Mouse (Mus musculus): Measurements from ENCODE around the gene Mrps18b. TPM values are rescaled to one million over a fixed set of nuclear protein-coding genes. Genes with fewer than 3 reads are reported as not detected.

Gene Mrps18b
- polyA plus RNA-seq (2012; fragmentation: generic; extraction: Trizol): 100 to 1,000 TPM in 1 of 2 experiments, 10 to 100 TPM in 1; 55.9 to 163 TPM

GRCm38 (mm10) chr17:35916297-35917142 is at the start of gene Mrps18b, which contains the start of gene Ppp1r10:
Gene Mrps18b, minus strand, starts transcription at chr17:35916389.
Gene Ppp1r10, plus strand, starts transcription at chr17:35916434.

GRCm38 (mm10) chr17:35909919-35910369 is 6.2 kb downstream of the Mrps18b start, which contains the start of gene Atat1:
Gene Atat1, minus strand, starts transcription at chr17:35910075.

GRCm38 (mm10) chr17:35896781-35897643 is 19.2 kb downstream of the Mrps18b start, which contains the start of gene 2310061I04Rik:
Gene 2310061I04Rik, minus strand, starts transcription at chr17:35897431.

GRCm38 (mm10) chr17:35879245-35880057 is 36.7 kb downstream of the Mrps18b start, which contains the start of gene Dhx16:
Gene Dhx16, plus strand, starts transcription at chr17:35879819.

GRCm38 (mm10) chr17:35865481-35866280 is 50.5 kb downstream of the Mrps18b start, which contains the start of gene Ppp1r18:
Gene Ppp1r18, plus strand, starts transcription at chr17:35865593.

GRCm38 (mm10) chr17:35861198-35861857 is 54.9 kb downstream of the Mrps18b start, which contains the start of gene Nrm:
Gene Nrm, plus strand, starts transcription at chr17:35861318.

Other genes with a start within 250 kb of the Mrps18b start
- 10 to 100 TPM; 10.3 to 17.1 TPM for gene Vars2, start 248.8 kb downstream of the Mrps18b start, polyA plus RNA-seq (2012; fragmentation: generic; extraction: Trizol)
- 10 to 100 TPM; 37.3 to 43.3 TPM for gene Gtf2h4, start 242.7 kb downstream of the Mrps18b start, polyA plus RNA-seq (2012; fragmentation: generic; extraction: Trizol)
- gene Ddr1, start 211.8 kb downstream of the Mrps18b start, polyA plus RNA-seq (2012; fragmentation: generic; extraction: Trizol): 10 to 100 TPM; 13.6 to 77.1 TPM
- 10 to 100 TPM; 26.7 to 55.4 TPM for gene Ier3, start 94.7 kb downstream of the Mrps18b start, polyA plus RNA-seq (2012; fragmentation: generic; extraction: Trizol)
- gene Flot1, start 93.2 kb downstream of the Mrps18b start, polyA plus RNA-seq (2012; fragmentation: generic; extraction: Trizol): 10 to 100 TPM; 40.2 to 78.8 TPM
- gene Tubb5, start 78.1 kb downstream of the Mrps18b start, polyA plus RNA-seq (2012; fragmentation: generic; extraction: Trizol): 1,000 to 10,000 TPM; 1,640 to 1,875 TPM
- gene Mdc1, start 74.9 kb downstream of the Mrps18b start, polyA plus RNA-seq (2012; fragmentation: generic; extraction: Trizol): 10 to 100 TPM in 1 of 2 experiments, 1 to 10 TPM in 1; 2.4 to 13.5 TPM
- gene Nrm, start 55.1 kb downstream of the Mrps18b start, polyA plus RNA-seq (2012; fragmentation: generic; extraction: Trizol): 10 to 100 TPM; 24.6 to 60.0 TPM
- 10 to 100 TPM; 72.4 to 92.4 TPM for gene Ppp1r18, start 50.8 kb downstream of the Mrps18b start, polyA plus RNA-seq (2012; fragmentation: generic; extraction: Trizol)
- 10 to 100 TPM; 47.9 to 54.5 TPM for gene Dhx16, start 36.6 kb downstream of the Mrps18b start, polyA plus RNA-seq (2012; fragmentation: generic; extraction: Trizol)
- 10 to 100 TPM; 23.3 to 41.8 TPM for gene 2310061I04Rik, start 19.0 kb downstream of the Mrps18b start, polyA plus RNA-seq (2012; fragmentation: generic; extraction: Trizol)
- gene Atat1, start 6.3 kb downstream of the Mrps18b start, polyA plus RNA-seq (2012; fragmentation: generic; extraction: Trizol): 10 to 100 TPM in 1 of 2 experiments, 1 to 10 TPM in 1; 8.0 to 45.3 TPM
- gene Ppp1r10, start within 50 bp of the Mrps18b start, polyA plus RNA-seq (2012; fragmentation: generic; extraction: Trizol): 10 to 100 TPM; 10.4 to 31.4 TPM
- gene Abcf1, start 53.4 kb upstream of the Mrps18b start, polyA plus RNA-seq (2012; fragmentation: generic; extraction: Trizol): 10 to 100 TPM; 65.7 to 99.3 TPM
- gene Gnl1, start 63.5 kb upstream of the Mrps18b start, polyA plus RNA-seq (2012; fragmentation: generic; extraction: Trizol): 100 to 1,000 TPM in 1 of 2 experiments, 10 to 100 TPM in 1; 64.4 to 105 TPM
- gene Prr3, start 63.8 kb upstream of the Mrps18b start, polyA plus RNA-seq (2012; fragmentation: generic; extraction: Trizol): 10 to 100 TPM in 1 of 2 experiments, 1 to 10 TPM in 1; 8.0 to 24.8 TPM
- gene H2-T24, start 104.2 kb upstream of the Mrps18b start, polyA plus RNA-seq (2012; fragmentation: generic; extraction: Trizol): 1 to 10 TPM in 1 of 2 experiments, under 1 TPM in 1; 0.04 to 1.6 TPM
- 10 to 100 TPM in 1 of 2 experiments, 1 to 10 TPM in 1; 7.0 to 77.3 TPM for gene H2-T23, start 116.5 kb upstream of the Mrps18b start, polyA plus RNA-seq (2012; fragmentation: generic; extraction: Trizol)
- gene H2-T22, start 126.4 kb upstream of the Mrps18b start, polyA plus RNA-seq (2012; fragmentation: generic; extraction: Trizol): 100 to 1,000 TPM in 1 of 2 experiments, 10 to 100 TPM in 1; 42.8 to 114 TPM
- gene Gm6034, start 126.6 kb upstream of the Mrps18b start, polyA plus RNA-seq (2012; fragmentation: generic; extraction: Trizol): under 1 TPM in 1 of 2 experiments, not detected in 1; 0.09 TPM
- gene Gm11127, start 142.0 kb upstream of the Mrps18b start, polyA plus RNA-seq (2012; fragmentation: generic; extraction: Trizol): under 1 TPM; 0.08 to 0.39 TPM
- not detected for gene Gm19684, start 205.3 kb upstream of the Mrps18b start, polyA plus RNA-seq (2012; fragmentation: generic; extraction: Trizol)
- gene Gm7030, start 213.0 kb upstream of the Mrps18b start, polyA plus RNA-seq (2012; fragmentation: generic; extraction: Trizol): not detected

Measured in C3H10T1/2 (cell line).